ENCODE assay signal across 23 mouse cellular contexts in the genomic region with DNA sequence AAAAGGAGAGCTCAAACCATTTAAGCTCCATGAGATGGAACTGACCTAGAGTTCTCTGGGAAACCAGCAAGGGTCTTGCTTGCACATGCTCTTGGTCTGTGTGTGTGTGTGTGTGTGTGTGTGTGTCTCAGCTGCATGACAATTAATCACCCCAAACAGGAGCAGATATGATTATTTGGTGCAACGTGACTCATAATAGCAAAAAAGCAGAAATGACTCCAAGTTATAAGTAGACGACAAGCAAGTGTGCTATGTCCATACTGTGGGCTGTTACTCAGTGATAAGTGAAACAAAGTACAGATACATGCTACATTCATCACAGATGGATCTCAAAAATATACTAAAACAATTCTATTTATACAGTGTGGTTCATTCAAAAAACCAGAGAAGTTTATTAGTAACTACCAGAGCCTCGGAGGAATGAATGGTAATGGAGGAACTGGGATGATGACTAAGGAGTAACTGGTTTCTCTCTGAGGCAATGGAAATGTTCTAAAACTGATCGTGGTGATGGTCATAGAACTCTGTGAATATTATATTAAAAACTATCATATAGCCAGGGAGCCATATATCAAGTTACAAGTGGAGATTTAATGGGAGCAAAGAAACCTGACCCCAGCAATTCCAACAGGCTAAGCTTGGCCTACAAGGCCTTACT. TPM values are rescaled to one million over a fixed set of nuclear protein-coding genes. Genes with fewer than 3 reads are reported as not detected.
DNase-seq lines count a peak whose midpoint lies in the region; ATAC-seq and TF ChIP-seq lines count a peak whose summit lies in the region.
"Had no signal": no experiment of that assay in that cellular context is flagged by ENCODE, and none has a peak within 500 bp of the region (broad histone marks: within the 10 kb centered on the region; RNA-seq: fewer than 3 reads in every experiment).

No protein-coding gene starts in this region.

- no peaks in the 10 kb centered on the region for H3K36me3 ChIP-seq in macrophage (ENCODE audit: inconsistent target)
- no peaks in the 10 kb centered on the region for H3K36me3 ChIP-seq in liver, embryonic 12.5 days
- no peaks in the 10 kb centered on the region for H3K36me3 ChIP-seq in lung, postnatal 0 days (ENCODE audit: insufficient read depth, low read length)
- H3K36me3 ChIP-seq: embryonic facial prominence, embryonic 12.5 days; hindbrain, embryonic 15.5 days had no signal

- no peak for TF ChIP-seq CTCF in bone marrow macrophage, adult 2 months (IDR thresholded peaks at IDR 0.05; ENCODE audit: low read depth, low read length)
- TF ChIP-seq CTCF in lung, postnatal 0 days (IDR thresholded peaks at IDR 0.05), result no peak

- no peak overlapping the region for H3K9ac ChIP-seq in liver, embryonic 12.5 days
- no peak overlapping the region for H3K9ac ChIP-seq in lung, postnatal 0 days (replicated peaks; ENCODE audit: low read depth)
- H3K9ac ChIP-seq: embryonic facial prominence, embryonic 12.5 days; forebrain, embryonic 13.5 days; forebrain, postnatal 0 days; hindbrain, embryonic 15.5 days had no signal

- no peak for TF ChIP-seq EP300 in lung, postnatal 0 days (IDR thresholded peaks at IDR 0.05)

- TF ChIP-seq POLR2A in bone marrow macrophage, adult 2 months (IDR thresholded peaks at IDR 0.05; ENCODE audit: borderline replicate concordance, low read depth, low read length), result no peak

- no peak overlapping the region for H3K4me3 ChIP-seq in bone marrow macrophage, adult 2 months (ENCODE audit: insufficient read depth, low read length)
- no peak overlapping the region for H3K4me3 ChIP-seq in macrophage (ENCODE audit: inconsistent target)
- H3K4me3 ChIP-seq in liver, embryonic 12.5 days, result no peak overlapping the region
- H3K4me3 ChIP-seq in lung, postnatal 0 days (ENCODE audit: low read depth, low read length), result no peak overlapping the region
- H3K4me3 ChIP-seq: embryonic facial prominence, embryonic 12.5 days; forebrain, embryonic 13.5 days; heart, adult 2 months; hindbrain, embryonic 15.5 days had no signal

- peak overlapping the region; percentile 84 for H3K27ac ChIP-seq in bone marrow macrophage, adult 2 months (ENCODE audit: insufficient read depth, low read depth, low read length)
- H3K27ac ChIP-seq in macrophage, result peak overlapping the region; percentile 66
- no peak overlapping the region for H3K27ac ChIP-seq in liver, embryonic 12.5 days
- H3K27ac ChIP-seq in lung, postnatal 0 days (ENCODE audit: low read length), result no peak overlapping the region
- H3K27ac ChIP-seq: embryonic facial prominence, embryonic 12.5 days; forebrain, embryonic 13.5 days; heart, adult 2 months; hindbrain, embryonic 15.5 days had no signal

- no peak for ATAC-seq in liver, embryonic 12.5 days
- ATAC-seq in lung, postnatal 0 days, result no peak
- ATAC-seq: activated CD4-positive, CD25-positive, alpha-beta regulatory T cell, adult 4 months; forebrain, embryonic 13.5 days; forebrain, postnatal 0 days; intestine, embryonic 16.5 days; Patski had no signal

- peaks cover 82% of the 10 kb centered on the region for H3K79me2 ChIP-seq in macrophage (ENCODE audit: inconsistent target)

- peaks cover 23% of the 10 kb centered on the region for H3K4me1 ChIP-seq in bone marrow macrophage, adult 2 months (ENCODE audit: control insufficient read depth, insufficient read depth, low read length)
- H3K4me1 ChIP-seq in liver, embryonic 12.5 days, result no peaks in the 10 kb centered on the region
- H3K4me1 ChIP-seq in lung, postnatal 0 days (ENCODE audit: insufficient read depth, low read depth, low read length), result no peaks in the 10 kb centered on the region
- H3K4me1 ChIP-seq: embryonic facial prominence, embryonic 12.5 days; forebrain, embryonic 13.5 days; hindbrain, embryonic 15.5 days had no signal

- no peak overlapping the region for H3K4me2 ChIP-seq in liver, embryonic 12.5 days
- H3K4me2 ChIP-seq in lung, postnatal 0 days (replicated peaks; ENCODE audit: low read depth, low read length), result no peak overlapping the region
- H3K4me2 ChIP-seq: embryonic facial prominence, embryonic 12.5 days; forebrain, embryonic 13.5 days; heart, embryonic 11.5 days; hindbrain, embryonic 15.5 days had no signal

- 49% methylated on average over 4 of the region's 4 CpGs for WGBS in macrophage (ENCODE audit: missing documents)
- WGBS in liver, embryonic 12.5 days (ENCODE audit: insufficient replicate concordance), result 66% methylated on average over 4 of the region's 4 CpGs
- WGBS in lung, postnatal 0 days, result 74% methylated on average over 4 of the region's 4 CpGs

- no peaks in the 10 kb centered on the region for H3K27me3 ChIP-seq in liver, embryonic 12.5 days (replicated peaks)
- no peaks in the 10 kb centered on the region for H3K27me3 ChIP-seq in lung, postnatal 0 days (replicated peaks; ENCODE audit: insufficient read depth, low read length)
- H3K27me3 ChIP-seq: embryonic facial prominence, embryonic 12.5 days; forebrain, embryonic 13.5 days; hindbrain, embryonic 15.5 days; Patski had no signal

- DNase-seq in heart, adult 11 months, result peak; percentile 7
- no peak for DNase-seq in heart, postnatal 4 days
- DNase-seq in skeletal muscle tissue, adult 2 months (ENCODE audit: low read depth, low spot score), result peak; percentile 32
- no peak for DNase-seq in lung, postnatal 0 days (ENCODE audit: low spot score)
- DNase-seq in adipocyte (ENCODE audit: low spot score), result no peak
- DNase-seq: adrenal gland, adult 2 months; adrenal gland, postnatal 25 days; cerebellum, adult 11 months; cerebellum, adult 8-10 months; cerebellum, postnatal 14 days; forebrain, postnatal 0 days; gastrocnemius, postnatal 36 days; heart, adult 2 months had no signal

- no peaks in the 10 kb centered on the region for H3K9me3 ChIP-seq in liver, embryonic 12.5 days (replicated peaks)
- no peaks in the 10 kb centered on the region for H3K9me3 ChIP-seq in lung, postnatal 0 days (ENCODE audit: low read length)
- H3K9me3 ChIP-seq: embryonic facial prominence, embryonic 12.5 days; forebrain, embryonic 13.5 days; hindbrain, embryonic 15.5 days had no signal

RNA-seq across cellular contexts. Expression of gene Sms, which starts 15.8 kb away (rescaled TPM):
- 10 to 100 TPM; 24.2 to 25.3 TPM for total RNA-seq in heart, postnatal 4 days (2021)
- polyA plus RNA-seq in bone marrow macrophage, adult 2 months (2012; ENCODE audit: insufficient read depth, insufficient read length, missing spikeins), result 37.8 and 53.1 TPM in 2 replicates
- 100 to 1,000 TPM in 5 of 26 experiments, 10 to 100 TPM in 21; 39.1 to 138 (median 64.2) TPM for total RNA-seq in macrophage (2018; cell fraction: chromatin; rRNA removed)
- 10 to 100 TPM; 18.4 to 29.5 (median 22.5) TPM for total RNA-seq in macrophage (2018; cell fraction: cytosol; rRNA removed)
- 100 to 1,000 TPM in 2 of 26 experiments, 10 to 100 TPM in 24; 28.4 to 164 (median 49.1) TPM for total RNA-seq in macrophage (2018; cell fraction: nucleus; rRNA removed)
- 25.8 to 45.8 TPM (median 26.0 TPM) in 3 replicates for polyA plus RNA-seq in macrophage (2018)
- polyA plus RNA-seq in liver, embryonic 12.5 days (2016; fragmentation: Nextera tagmentation; extraction: Ambion mirVana), result 31.2 and 33.3 TPM in 2 replicates
- polyA plus RNA-seq in lung, postnatal 0 days (2015; fragmentation: Nextera tagmentation; extraction: Ambion mirVana), result 52.8 and 55.8 TPM in 2 replicates

Comparison
In these comparisons a context has a peak if more than half of its experiments do, and no peak if none do; other contexts are left out.
1. DNase-seq: peak in heart, adult 11 months (single experiment) and skeletal muscle tissue, adult 2 months (single experiment); none in heart, postnatal 4 days (single experiment), lung, postnatal 0 days (single experiment) and adipocyte (single experiment).
2. H3K27ac ChIP-seq: peak in bone marrow macrophage, adult 2 months (single experiment) and macrophage (single experiment); none in liver, embryonic 12.5 days (single experiment) and lung, postnatal 0 days (single experiment).